Mouse (Mus musculus): ENCODE data around the gene Twf2. TPM values are rescaled to one million over a fixed set of nuclear protein-coding genes. Genes with fewer than 3 reads are reported as not detected.
A peak's percentile ranks its signal among the peaks of the same experiment; 100 is the strongest.

Gene Twf2
- polyA plus RNA-seq, 1 experiment, result 66.8 TPM

- no peak for DNase-seq (ENCODE audit: extremely low spot score in 1 of 2, low spot score in 1 of 2)
Measured at GRCm38 (mm10) chr9:106209954-106210353, 7.0 kb downstream of the Twf2 start.

DNA sequence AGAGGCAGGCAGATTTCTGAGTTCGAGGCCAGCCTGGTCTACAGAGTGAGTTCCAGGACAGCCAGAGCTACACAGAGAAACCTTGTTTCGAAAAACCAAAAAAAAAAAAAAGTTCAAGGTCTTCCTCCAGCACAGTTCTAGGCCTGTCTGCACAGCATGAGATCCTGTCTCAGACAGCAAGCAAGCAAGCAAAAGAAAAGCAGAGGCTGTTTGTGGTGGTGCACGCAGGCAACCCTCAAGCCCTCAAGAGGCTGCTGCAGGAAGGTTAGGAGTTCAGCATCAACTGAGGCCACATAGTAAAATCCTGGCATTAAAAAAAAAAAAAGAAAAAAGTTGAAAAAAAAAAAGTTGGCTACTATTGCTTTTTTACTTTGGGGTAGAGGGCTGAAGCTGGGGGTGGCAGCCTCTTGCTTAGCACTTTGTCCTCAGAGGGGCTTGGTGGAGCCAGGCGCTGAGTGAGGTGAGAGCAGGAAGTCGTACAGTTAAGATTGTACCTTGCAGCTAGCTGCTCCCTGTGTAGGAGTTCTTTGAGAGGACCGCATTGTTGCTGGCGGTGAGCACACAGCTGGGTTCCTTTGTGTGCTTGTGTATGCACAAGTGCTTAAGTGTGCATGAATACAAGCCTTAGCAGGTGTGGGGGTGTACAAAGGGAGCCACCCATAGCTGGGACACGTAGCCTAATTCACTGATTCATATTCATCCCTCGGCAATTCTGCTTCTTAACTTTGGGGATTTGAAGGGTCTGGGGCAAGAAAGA lies 8.1 kb downstream of the Twf2 start:
- no peak for DNase-seq (ENCODE audit: extremely low spot score in 1 of 2, low spot score in 1 of 2)

- peak in 1 of 2 experiments; percentile 86 for DNase-seq (ENCODE audit: extremely low spot score in 1 of 2, low spot score in 1 of 2)
Measured at GRCm38 (mm10) chr9:106211680-106212593, 9.0 kb downstream of the Twf2 start.

- DNase-seq (ENCODE audit: extremely low spot score in 1 of 2, low spot score in 1 of 2), result no peak
Measured at GRCm38 (mm10) chr9:106212594-106212981, 9.7 kb downstream of the Twf2 start.

DNA sequence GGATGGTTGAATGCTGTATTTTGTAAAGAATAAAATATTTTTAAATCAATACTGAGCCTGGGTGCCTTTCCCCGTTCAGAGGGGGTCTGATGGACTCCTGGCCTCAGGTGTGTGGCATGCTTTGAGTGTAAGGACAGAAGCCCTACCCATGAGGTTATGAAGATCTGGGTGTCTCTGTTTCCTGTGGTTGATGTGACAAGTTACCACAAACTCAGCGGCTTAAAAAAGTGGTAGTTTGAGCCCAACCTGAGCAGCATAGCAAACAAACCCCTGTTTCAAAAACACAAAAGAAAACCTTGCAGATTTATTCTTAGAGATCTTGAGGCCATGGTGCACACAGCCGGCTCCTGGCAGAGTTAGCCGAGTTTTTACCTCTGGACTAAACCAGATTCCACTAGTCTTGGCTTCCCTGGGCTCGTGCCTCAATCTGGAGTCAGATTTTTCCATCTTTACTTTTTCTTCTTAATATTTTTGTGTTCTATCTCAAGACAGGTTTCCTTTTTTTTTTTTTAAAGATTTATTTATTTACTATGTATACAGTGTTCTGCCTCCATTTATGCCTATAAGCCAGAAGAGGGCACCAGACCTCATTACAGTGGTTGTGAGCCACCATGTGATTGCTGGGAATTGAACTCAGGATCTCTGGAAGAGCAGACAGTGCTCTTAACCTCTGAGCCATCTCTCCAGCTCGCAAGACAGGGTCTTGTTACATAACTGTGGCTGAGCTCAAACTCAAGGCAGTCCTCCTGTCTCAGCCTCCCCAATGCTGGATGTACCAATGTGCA lies 12.6 kb downstream of the Twf2 start:
- DNase-seq (ENCODE audit: extremely low spot score in 1 of 2, low spot score in 1 of 2), result no peak

DNA sequence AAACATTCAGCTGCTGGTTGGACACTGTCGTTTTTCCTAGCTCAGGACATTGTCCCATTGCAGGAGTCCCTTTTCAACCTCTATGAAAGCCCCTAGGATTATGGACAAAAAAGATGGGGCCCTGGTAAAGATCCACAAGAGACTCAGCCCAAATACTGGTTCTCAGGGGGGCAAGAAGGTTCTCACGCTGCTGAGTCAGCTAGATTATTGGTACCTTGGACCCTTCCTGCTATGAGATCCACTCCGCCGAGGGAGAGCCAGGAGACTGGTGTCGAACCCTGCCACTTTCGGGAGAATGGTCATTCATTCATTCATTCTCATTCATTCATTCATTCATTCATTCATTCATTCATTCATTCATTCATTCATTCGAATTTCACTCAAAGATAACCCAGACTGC lies 14.1 kb downstream of the Twf2 start:
- DNase-seq (ENCODE audit: extremely low spot score in 1 of 2, low spot score in 1 of 2), result no peak

DNA sequence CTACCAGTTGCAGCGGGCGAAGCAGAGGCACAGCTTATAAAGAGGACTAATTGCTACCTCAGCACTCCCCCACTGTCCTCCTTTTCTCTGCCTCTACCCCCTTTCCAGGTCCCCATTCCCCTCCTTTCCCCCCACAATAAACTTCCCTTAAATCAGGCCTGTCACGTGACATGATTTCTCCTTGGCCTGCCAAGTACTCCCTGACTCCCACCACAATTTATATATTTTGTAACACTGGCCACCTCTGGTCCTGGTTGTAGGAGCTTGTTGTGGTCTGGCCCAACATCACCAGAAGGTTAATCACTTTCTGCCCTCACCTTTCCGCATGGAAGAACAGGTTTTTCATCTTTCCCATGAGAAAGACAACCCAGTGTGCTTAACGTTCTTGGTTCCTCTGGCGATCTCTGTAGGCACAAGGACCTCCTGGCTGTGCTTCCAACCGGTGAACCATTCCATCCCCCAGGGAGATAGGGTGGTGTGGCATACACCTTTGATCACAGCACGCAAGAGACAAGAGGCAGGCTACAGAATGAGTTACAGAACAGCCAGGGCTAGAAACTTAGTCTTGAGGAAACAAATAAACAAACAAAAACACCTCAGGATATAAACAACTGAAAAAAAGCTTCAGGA lies 18.1 kb downstream of the Twf2 start:
- DNase-seq (ENCODE audit: extremely low spot score in 1 of 2, low spot score in 1 of 2), result no peak

DNA sequence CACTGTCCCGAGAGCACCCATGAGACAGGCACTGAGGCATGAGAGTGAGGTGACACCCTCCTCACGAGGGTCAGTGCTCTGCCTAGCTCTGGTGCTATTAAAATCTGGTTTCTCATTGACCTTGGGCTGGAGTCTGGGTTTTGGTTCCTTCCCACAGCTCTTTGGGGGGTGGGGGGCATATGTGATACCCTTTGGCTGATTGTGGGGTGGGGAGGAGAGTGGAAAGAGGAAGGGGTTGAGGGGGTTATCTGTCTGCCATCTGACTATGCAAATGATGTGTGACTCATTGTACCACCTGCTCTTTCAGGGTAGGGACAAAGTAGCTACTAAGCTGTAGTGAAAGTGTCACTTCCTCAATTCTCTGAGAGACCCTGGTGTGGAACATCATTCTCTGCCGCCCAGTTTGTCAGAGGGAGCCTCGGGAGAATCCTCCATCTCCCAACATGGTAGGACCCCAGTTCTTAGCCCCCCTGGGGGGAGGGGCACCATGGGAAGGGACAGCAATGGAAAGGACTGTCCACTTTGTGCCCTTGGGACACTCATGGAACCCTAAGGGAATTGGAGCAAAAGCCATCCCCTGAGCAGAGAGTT lies 19.4 kb downstream of the Twf2 start, which contains the start of gene Tlr9:
Tlr9 (plus strand) TSS at position 338 of the 591 bp plus-strand sequence.
- DNase-seq (ENCODE audit: extremely low spot score in 1 of 2, low spot score in 1 of 2), result no peak

DNA sequence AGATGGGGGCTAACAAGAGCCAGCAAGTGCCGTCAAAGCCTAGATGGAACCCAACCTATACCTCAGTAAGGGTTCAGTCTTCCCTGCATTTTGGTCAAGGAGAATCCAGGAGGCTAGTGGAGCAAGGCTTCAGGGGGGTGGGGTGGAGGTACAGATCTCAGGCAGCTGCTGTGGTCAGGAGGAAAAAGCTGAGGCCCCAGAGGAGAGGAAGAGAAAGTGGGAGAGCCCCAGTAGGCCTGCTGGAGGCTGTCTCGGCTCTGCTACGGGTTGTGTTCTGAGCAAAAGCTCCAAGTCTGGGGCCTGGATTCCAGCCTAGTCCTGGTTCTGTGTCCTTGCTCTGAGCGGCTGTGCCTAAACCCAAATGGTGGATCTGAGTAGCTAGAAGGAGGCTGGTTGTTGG lies 20.1 kb downstream of the Twf2 start:
- DNase-seq (ENCODE audit: extremely low spot score in 1 of 2, low spot score in 1 of 2), result no peak

- no peak for DNase-seq (ENCODE audit: extremely low spot score in 1 of 2, low spot score in 1 of 2)
Measured at GRCm38 (mm10) chr9:106225469-106226150, 22.7 kb downstream of the Twf2 start.

GRCm38 (mm10) chr9:106226151-106226682 lies 23.3 kb downstream of the Twf2 start:
- peak in 1 of 2 experiments; percentile 51 for DNase-seq (ENCODE audit: extremely low spot score in 1 of 2, low spot score in 1 of 2)

GRCm38 (mm10) chr9:106227790-106228429 lies 25.0 kb downstream of the Twf2 start:
- no peak for DNase-seq (ENCODE audit: extremely low spot score in 1 of 2, low spot score in 1 of 2)

- no peak for DNase-seq (ENCODE audit: extremely low spot score in 1 of 2, low spot score in 1 of 2)
Measured at GRCm38 (mm10) chr9:106230051-106230733, 27.3 kb downstream of the Twf2 start.

DNA sequence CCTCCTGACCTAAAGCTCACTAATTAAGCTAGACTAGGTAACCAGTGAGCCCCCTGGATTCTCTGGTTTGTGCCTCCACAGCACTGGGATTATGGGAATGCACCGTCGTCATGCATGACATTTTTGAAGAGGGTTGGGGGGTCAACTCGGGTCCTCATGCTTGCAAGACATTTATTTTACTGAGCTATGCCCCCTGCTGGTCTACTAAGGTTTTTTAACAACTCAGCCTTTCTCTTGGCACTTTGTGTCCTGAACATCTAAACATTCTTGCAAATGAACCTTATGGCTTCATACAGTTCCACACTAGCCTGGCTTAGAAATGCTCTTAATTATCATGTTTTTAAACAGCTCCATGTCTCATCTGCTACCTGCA lies 27.8 kb downstream of the Twf2 start:
- no peak for DNase-seq (ENCODE audit: extremely low spot score in 1 of 2, low spot score in 1 of 2)

DNA sequence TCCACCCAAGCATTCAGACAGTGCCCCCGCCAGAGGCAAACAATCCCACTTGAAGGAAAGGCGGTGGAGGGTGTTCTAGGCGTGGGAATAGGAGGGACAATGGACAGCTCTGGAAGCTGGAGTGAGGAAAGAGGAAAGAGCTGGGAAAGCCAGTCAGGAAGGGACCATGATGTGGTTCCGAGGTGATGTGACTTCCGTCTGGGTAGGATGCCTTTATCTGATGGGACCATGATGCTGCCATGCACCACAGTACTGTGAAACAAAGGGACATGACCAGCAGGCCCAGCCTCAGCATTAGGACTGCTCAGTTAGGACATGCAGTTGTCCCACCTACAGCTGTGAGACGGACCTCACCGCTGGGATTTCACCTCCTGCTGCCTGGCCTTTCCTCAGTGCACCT lies 28.3 kb downstream of the Twf2 start:
- no peak for DNase-seq (ENCODE audit: extremely low spot score in 1 of 2, low spot score in 1 of 2)

- no peak for DNase-seq (ENCODE audit: extremely low spot score in 1 of 2, low spot score in 1 of 2)
Measured at GRCm38 (mm10) chr9:106231816-106232215, 28.9 kb downstream of the Twf2 start.

- DNase-seq (ENCODE audit: extremely low spot score in 1 of 2, low spot score in 1 of 2), result no peak
Measured at GRCm38 (mm10) chr9:106232956-106233355, 30.0 kb downstream of the Twf2 start.

GRCm38 (mm10) chr9:106233953-106234352 lies 31.0 kb downstream of the Twf2 start:
- DNase-seq (ENCODE audit: extremely low spot score in 1 of 2, low spot score in 1 of 2), result no peak
